Mouse (Mus musculus) granulocyte monocyte progenitor cell, adult 5-6 weeks (primary cell): ENCODE measurements around the gene Tbc1d22a. TPM values are rescaled to one million over a fixed set of nuclear protein-coding genes. Genes with fewer than 3 reads are reported as not detected.
A peak's percentile ranks its signal among the peaks of the same experiment; 100 is the strongest.

Experiments used
- ATAC-seq: replicated peaks from 2 replicates; pipeline ENCODE4 v1.8.0; 2016; ENCODE audit warnings: mild to moderate bottlenecking, moderate TSS enrichment, inconsistent platforms; ENCODE audit not compliant: poor library complexity, severe bottlenecking
- total RNA-seq, 2 experiments: library from RNA; stranded (forward) in 1 of 2; stranded (reverse) in 1 of 2; fragments of 200-712, 200-1000 nt in 1 of 2; fragments of >200 nt in 1 of 2; fragmentation: Nextera tagmentation in 1 of 2; gene quantifications; 2 replicates each; pipeline ENCODE4 v1.2.3; 2014 to 2017

The Tbc1d22a gene
- total RNA-seq, 2 experiments from 2014 or later = 18.8 to 46.7 TPM

GRCm38 (mm10) chr15:86229623-86230022 is 15.4 kb downstream of the Tbc1d22a start:
- ATAC-seq = no peak

DNA sequence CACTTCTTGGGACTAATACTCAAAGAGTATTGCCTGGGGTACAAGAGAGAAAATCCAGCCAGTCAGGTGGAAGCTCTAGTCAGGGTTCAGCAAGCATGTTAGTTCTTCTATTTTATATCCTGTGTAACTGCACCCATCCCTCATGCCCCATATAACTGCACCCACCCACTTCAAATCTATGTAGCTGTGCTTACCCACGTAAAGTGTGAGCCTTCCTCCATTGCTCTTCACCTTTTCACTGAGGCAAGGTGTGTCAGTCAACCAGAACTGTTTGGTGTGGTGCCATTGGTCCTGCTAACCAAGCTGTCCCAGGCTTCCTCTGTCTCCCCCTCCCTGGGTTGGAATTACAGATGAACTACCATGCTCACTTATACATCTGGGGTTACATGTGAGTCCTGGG is 16.9 kb downstream of the Tbc1d22a start:
- no peak for ATAC-seq

- ATAC-seq = no peak
Measured at GRCm38 (mm10) chr15:86231831-86232512, 17.7 kb downstream of the Tbc1d22a start.

GRCm38 (mm10) chr15:86234001-86234400 is 19.7 kb downstream of the Tbc1d22a start:
- ATAC-seq = no peak

DNA sequence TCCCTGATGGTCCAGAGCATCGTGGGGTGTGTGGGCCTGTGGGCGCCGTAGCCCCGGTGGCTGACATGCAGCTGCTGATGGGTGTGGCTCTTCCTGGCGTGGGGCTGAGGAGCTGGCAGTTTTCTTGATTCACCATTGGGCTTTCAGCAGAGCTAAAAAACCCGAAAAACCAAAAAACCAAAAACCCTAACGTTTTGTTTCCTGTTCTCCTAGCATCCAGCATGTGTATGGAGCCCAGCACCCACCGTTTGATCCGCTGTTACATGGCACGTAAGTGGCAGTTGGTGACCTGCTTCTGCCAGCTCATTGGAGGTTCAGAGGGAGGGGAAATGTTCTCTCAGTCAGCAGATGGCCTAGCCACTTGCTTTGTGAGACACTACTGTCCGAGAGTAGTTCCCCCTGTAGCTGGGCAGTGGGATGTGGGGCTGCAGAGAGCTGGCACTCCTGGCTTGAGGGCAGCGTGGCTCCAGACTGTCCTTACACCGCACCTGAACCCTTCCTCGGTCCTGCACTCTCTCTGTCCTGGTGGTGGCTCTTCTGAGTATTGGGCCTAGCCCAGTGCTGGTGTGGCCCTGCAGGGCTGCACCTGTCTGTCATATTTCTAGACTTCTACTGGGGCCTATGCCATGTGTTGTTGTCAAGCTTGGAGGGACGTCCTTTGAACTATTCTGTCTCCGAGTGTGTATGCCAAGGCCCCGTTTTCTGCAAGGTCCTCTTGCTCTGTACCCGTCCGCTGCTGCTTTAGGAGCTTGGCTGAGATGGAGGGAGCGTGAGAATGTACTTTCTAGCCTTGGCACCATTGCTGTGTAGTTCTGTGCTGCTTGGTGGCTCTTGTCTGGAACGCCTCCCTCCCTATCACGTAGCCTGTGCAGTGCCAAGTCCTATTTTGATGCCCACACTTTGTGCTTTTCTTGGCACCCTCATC is 20.5 kb downstream of the Tbc1d22a start:
- peak; percentile 20; the same call in 1 of the 2 replicates for ATAC-seq

- peak; percentile 60 for ATAC-seq
Measured at GRCm38 (mm10) chr15:86236252-86236651, 22.0 kb downstream of the Tbc1d22a start.

DNA sequence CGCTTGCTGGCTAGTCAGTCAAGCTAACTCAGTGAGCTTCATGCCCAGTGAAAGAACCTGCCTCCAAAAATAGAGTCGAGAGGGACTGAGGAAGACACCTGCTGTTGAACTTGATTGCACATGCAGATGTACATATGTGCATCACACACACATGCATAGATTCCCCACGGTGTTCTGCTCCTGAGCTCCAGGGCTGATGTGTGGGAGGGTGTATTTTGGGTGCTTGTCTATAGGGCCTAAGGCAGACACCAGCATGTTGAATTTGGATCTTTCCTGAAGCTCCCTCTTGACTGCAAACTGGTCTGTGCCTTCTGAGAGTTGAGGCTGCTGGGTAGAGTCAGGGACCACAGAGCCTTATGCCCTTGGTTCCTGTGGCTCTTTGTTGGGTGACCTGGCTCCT is 23.8 kb downstream of the Tbc1d22a start:
- ATAC-seq = no peak

DNA sequence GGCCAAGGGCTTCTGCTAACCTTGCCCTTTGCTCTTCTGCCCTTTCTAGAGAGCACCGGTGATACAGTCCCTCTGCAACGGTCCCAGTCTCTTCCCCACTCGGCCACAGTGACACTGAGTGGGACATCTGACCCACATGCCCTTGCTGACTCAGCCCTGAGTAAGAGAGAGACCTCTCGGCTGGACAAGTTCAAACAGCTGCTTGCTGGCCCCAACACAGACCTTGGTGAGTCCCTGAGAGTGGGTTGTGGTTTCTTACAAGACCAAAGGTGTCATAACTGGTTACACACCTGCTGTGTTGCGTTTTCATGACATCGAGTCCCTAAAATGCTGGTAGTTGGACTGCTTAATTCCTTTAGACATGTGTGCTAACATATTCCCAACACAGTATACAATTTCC is 24.8 kb downstream of the Tbc1d22a start:
- no peak for ATAC-seq

DNA sequence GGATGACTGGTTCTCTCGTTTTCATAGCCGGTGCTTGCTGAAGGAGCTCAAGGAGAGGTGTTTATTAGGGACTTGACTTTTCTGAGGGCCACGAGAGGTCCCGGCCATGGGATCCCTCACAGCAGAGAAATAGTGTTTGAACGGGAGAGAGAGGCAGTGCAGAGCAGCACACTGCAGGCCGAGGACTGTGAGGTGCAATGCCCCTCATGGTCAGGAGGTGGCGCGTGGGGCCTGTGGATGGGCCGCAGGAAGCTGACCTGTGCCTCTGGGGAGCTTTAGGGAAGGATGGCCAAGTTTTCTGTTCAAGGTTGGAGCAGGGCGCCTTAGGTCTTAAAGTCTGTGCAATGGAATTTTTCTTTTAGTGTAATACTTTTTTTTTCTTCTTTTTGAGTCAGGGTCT is 25.5 kb downstream of the Tbc1d22a start:
- ATAC-seq = peak; percentile 70

DNA sequence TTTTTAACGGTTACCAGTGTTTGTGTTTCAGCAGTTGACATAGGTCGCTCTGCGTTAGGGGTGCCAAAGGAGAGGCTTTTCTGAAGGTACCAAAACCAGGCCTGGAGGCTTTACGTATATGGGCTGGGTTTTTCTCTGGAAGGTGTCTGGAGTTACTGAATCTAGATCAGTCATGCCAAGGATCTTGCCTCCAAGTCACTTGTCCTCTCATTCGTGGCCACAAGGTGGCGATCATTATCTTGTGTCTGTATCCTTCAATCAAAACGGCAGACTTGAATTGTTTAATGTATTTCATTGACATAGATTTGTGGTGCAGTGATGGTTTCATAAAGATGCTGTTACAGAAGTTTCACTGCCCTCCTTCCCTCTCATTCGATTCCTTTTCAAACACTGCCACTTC is 29.4 kb downstream of the Tbc1d22a start:
- peak; percentile 59 for ATAC-seq

GRCm38 (mm10) chr15:86244380-86244779 is 30.1 kb downstream of the Tbc1d22a start:
- ATAC-seq = no peak

- peak; percentile 76 for ATAC-seq
Measured at GRCm38 (mm10) chr15:86250269-86250668, 36.0 kb downstream of the Tbc1d22a start.

DNA sequence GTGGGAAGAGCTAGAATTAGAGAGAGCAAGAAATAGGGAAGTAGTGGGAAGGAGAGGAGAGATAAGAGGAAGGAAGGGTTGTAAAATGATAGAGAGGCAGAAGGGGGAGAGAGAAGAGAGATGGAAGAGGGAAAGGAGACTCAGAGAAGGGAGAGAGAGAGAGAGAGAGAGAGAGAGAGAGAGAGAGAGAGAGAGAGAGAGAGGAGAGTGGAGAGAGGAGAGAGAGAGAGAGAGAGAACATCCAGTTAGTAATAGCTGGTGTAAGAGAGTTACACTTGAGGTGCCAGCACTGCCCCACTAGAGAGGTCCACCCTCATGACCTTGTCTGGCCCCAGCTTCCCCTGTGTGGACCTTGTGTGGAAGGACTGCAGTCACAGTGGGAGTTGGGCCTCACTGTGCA is 37.9 kb downstream of the Tbc1d22a start:
- ATAC-seq = no peak

DNA sequence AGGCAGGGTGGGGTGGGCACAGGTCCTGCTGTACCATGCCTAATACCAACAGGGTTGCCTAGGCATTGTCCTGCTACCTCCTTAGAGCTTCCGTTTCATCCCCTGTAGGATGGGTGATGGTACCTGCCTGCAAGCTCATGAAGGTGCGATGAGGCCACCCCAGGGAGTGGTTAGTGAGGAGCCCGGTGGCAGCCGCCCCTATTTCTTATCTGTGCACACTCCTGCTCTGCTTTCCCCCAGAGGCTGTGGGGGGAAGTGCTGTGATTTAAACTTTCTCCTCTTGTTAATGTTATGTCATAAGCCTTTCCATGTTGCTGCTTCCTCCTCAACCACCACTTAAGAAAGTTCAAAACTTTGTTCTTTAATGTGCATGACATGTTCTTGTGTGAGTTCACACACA is 38.4 kb downstream of the Tbc1d22a start:
- ATAC-seq = peak; percentile 45; the same call in 1 of the 2 replicates

DNA sequence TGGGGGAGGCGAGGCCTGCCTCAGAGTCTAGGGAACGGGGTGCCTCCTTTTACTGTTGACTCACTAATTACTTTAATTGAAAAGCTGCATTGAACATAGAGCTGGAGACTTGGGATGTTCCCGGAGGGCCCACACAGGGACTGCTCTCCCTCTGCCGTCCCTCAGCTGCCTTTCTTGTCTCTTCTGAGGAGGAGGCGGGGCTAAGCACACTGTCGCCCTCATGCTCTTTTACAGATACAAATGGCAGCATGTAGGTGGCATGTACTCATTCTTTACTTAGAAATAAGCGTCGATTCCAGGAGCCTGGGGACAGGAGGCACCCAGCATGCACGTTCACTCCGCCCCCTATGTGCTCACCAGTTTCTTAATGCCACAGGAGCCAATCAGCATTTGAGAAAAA is 39.2 kb downstream of the Tbc1d22a start:
- ATAC-seq = no peak

DNA sequence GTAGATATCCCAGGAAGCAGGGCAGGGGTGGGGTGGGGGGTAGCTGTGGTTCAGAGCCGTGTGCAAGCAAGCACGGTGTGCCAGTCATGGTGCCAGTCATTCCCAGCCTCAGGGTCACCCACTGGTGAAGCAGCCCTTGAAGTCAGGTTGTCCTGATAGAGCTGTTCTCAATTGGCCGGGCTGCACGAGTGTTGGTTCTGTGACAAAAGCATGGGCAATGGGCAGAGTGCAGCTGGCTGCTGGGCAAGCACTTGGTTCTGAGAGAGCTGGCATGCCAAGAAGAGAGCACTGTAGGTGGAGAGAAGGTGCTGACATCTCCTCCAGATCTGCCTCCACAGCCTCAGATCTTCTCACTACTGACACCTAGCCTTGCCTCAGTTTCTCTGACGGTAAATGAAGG is 41.9 kb downstream of the Tbc1d22a start:
- ATAC-seq = no peak

DNA sequence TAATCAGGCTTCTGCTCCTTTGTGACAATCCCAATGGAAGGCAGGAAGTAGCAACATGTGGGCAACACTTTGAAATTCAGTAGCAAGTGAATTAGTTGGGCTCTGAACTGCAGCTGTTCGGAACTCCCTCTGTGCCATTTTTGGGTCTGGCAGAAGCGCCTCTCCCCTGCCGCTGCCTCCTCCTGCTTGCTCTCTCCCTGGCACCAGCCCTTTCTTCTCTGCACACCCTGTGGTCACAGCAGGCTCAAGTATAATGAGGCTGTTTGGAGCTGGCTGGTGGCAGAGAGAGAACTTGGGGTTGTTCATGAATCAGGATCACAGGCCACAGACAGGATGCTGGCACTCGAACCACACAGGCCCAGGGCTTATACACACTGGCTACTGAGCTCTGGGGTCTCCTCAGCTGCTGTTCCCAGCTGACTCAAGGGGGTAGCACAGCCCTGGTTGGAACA is 42.5 kb downstream of the Tbc1d22a start:
- no peak for ATAC-seq

GRCm38 (mm10) chr15:86257916-86258685 is 43.8 kb downstream of the Tbc1d22a start:
- ATAC-seq = peak; percentile 83

- ATAC-seq = no peak
Measured at GRCm38 (mm10) chr15:86259233-86259632, 45.0 kb downstream of the Tbc1d22a start.

GRCm38 (mm10) chr15:86260111-86260510 is 45.9 kb downstream of the Tbc1d22a start:
- ATAC-seq = no peak

GRCm38 (mm10) chr15:86264389-86264788 is 50.1 kb downstream of the Tbc1d22a start:
- no peak for ATAC-seq
